Mouse (Mus musculus) bone marrow, adult 2 months (tissue): ENCODE results near the gene Klhl40. TPM values are rescaled to one million over a fixed set of nuclear protein-coding genes. Genes with fewer than 3 reads are reported as not detected.

Experiments
- H3K27ac ChIP-seq: fragments of 200-500 bp; 2 replicates; pipeline ENCODE4 v1.5.1; 2012; ENCODE audit warnings: low read depth, mild to moderate bottlenecking, control low read depth, inconsistent platforms, low read length; ENCODE audit not compliant: control insufficient read depth, poor library complexity, insufficient read depth
- H3K4me1 ChIP-seq: fragments of 200-500 bp; 2 replicates; pipeline ENCODE4 v1.6.1; 2011; ENCODE audit warnings: low read length; ENCODE audit not compliant: control insufficient read depth, insufficient read depth
- H3K4me3 ChIP-seq: fragments of 200-500 bp; replicated peaks from 2 replicates; pipeline ENCODE3; 2011; ENCODE audit warnings: mild to moderate bottlenecking, low read depth, low read length, control low read depth; ENCODE audit not compliant: control insufficient read depth
- CTCF ChIP-seq: fragments of 200-500 bp; IDR thresholded peaks from 2 replicates; pipeline ENCODE4 v1.5.1; 2011; ENCODE audit warnings: low read length, control low read depth; ENCODE audit not compliant: control insufficient read depth, insufficient read depth
- POLR2A ChIP-seq: fragments of 200-500 bp; IDR thresholded peaks from 2 replicates; pipeline ENCODE4 v1.6.1; 2011; ENCODE audit warnings: low read depth, mild to moderate bottlenecking, control low read depth, low read length, borderline replicate concordance; ENCODE audit not compliant: control insufficient read depth
- WGBS: fragments of 180-500 bp; shearing (Covaris S2); methylation state at CpG from one replicate; pipeline ENCODE4 v1.1.7; 2018; 5-methylcytosine and 5-hydroxymethylcytosine counted together
- polyA plus RNA-seq: library from polyadenylated mRNA; stranded (reverse); fragments of >200 nt; gene quantifications from 2 replicates; pipeline ENCODE4 v1.2.4, GENCODE M21; 2011; ENCODE audit warnings: low replicate concordance; ENCODE audit not compliant: missing spikeins, insufficient read depth, insufficient read length

The Klhl40 gene
- polyA plus RNA-seq, 1 experiment: 0.62 TPM

GRCm38 (mm10) chr9:121759091-121760081 is 18.0 kb upstream of the Klhl40 start, which contains the start of gene Zfp651:
TSS of gene Zfp651 (plus strand) at chr9:121759330.
- WGBS: 4% methylated on average over 91 of the region's 97 CpGs
- H3K4me1 ChIP-seq: no peaks in the 10 kb centered on the region
- no peak within 1 kb of the TSS for H3K27ac ChIP-seq
- H3K4me3 ChIP-seq: no peak within 1 kb of the TSS
- no peak for TF ChIP-seq POLR2A
- no peak for TF ChIP-seq CTCF

GRCm38 (mm10) chr9:121760271-121761090 is 16.9 kb upstream of the Klhl40 start:
- no peaks in the 10 kb centered on the region for H3K4me1 ChIP-seq
- no peak overlapping the region for H3K4me3 ChIP-seq
- no peak overlapping the region for H3K27ac ChIP-seq
- TF ChIP-seq POLR2A (no peak), CTCF (no peak)
- whole genome bisulfite sequencing: 1% methylated on average over 41 of the region's 43 CpGs

DNA sequence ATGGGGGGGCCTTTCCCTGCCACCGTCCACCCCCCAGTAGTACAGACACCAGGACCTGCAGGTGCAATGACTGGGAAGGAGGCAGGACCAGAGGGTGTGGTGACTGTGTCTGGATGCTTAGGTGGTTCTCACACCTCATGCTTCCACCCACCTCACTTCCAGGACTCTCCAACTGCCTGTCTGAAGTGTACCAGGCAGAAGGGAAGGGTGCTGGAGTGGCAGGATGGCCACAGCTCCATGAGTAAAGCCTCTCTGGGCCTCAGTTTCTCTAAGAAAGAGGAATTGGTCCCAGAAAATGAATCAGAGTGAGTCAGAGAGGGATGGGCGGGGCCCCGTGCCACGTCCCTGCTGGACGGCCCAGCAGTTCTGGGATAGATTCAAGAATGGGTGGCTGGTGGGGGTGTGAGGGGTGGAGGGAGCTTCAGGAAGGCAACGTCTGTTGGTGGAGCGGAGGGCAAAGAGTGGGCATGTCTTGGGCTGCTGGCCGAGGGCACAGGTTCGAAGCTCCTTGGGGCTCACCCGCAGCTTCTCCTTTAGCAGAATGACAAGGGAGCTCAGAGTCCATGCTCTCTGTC is 16.2 kb upstream of the Klhl40 start:
- Histone ChIP-seq H3K27ac (no peak overlapping the region), H3K4me1 (no peaks in the 10 kb centered on the region), H3K4me3 (no peak overlapping the region)
- TF ChIP-seq POLR2A: no peak
- 65% methylated on average over 10 of the region's 10 CpGs for WGBS

- no peak overlapping the region for H3K4me3 ChIP-seq
- WGBS: 86% methylated on average over 8 of the region's 8 CpGs
- no peaks in the 10 kb centered on the region for H3K4me1 ChIP-seq
- H3K27ac ChIP-seq: no peak overlapping the region
- no peak for TF ChIP-seq POLR2A
- TF ChIP-seq CTCF: no peak
These were observed 15.6 kb upstream of the Klhl40 start for GRCm38 (mm10) chr9:121761787-121762186.

DNA sequence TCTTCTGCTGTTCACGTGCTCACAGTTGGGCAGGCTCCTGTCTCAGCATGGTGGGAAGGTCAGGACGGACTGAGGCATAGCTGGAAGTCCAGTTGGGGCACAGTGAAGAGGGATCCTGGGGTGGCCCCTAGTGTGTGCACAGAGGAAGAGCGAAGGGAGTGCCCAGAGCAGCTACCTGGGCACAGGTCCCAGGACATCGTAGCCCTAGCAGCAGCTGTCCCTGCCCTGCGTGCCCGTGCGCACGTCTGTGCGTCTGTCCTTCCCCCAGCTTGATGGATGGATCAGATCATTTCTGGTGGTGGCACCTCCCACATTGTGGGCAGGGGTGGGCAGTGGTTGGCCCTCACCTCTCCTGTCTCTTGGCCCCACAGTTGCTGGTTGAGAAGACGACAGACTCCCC is 15.2 kb upstream of the Klhl40 start:
- no peaks in the 10 kb centered on the region for H3K4me1 ChIP-seq
- no peak overlapping the region for H3K4me3 ChIP-seq
- TF ChIP-seq POLR2A (no peak), CTCF (no peak)
- H3K27ac ChIP-seq: no peak overlapping the region
- 86% methylated on average over 10 of the region's 10 CpGs for WGBS

DNA sequence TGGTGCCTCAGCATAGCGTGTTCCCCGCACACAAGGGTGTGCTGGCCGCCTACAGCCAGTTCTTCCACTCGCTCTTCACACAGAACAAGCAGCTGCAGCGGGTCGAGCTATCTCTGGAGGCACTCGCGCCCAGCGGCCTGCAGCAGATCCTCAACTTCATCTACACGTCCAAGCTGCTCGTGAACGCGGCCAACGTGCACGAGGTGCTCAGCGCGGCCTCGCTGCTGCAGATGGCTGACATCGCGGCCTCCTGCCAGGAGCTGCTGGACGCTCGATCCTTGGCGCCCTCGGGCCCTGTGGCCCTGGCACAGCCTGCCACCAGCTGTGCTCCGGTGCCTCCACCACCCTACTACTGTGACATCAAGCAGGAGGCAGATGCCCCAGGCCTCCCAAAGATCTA is 14.6 kb upstream of the Klhl40 start:
- Histone ChIP-seq H3K4me3 (no peak overlapping the region), H3K27ac (no peak overlapping the region), H3K4me1 (no peaks in the 10 kb centered on the region)
- WGBS: 90% methylated on average over 25 of the region's 25 CpGs
- TF ChIP-seq CTCF (no peak), POLR2A (no peak)

- 82% methylated on average over 19 of the region's 19 CpGs for WGBS
- Histone ChIP-seq H3K4me3 (no peak overlapping the region), H3K4me1 (no peaks in the 10 kb centered on the region), H3K27ac (no peak overlapping the region)
- TF ChIP-seq CTCF (no peak), POLR2A (no peak)
These were observed 13.7 kb upstream of the Klhl40 start for GRCm38 (mm10) chr9:121763716-121764115.
